Mouse (Mus musculus): ENCODE data around the gene Sbsn.
A peak's percentile ranks its signal among the peaks of the same experiment; 100 is the strongest.

DNA sequence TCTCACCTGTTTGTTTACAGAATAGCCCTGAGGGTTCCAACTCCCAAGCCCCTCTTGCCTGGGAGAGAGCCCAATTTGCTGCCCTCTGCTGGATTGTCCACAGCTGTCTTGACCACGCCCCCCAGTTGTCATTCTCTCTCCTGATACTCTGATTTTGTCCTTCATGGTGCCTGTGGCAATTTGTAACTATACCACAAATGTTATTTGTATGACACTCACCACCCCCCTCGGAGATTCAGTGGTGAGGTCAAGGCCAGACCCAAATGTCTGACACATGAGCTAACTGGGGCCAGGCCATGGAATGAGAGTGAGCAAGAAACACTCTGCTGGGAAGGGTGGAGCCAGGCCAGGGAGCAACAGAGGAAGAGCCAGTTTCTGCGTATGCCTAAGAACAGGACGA, 7.6 kb downstream of the Sbsn start:
- TF ChIP-seq CTCF (IDR thresholded peaks at IDR 0.05; ENCODE audit: extremely low read depth, insufficient read depth, insufficient read length, insufficient replicate concordance) = 0 out of 2 replicates have a peak, but pooled peaks have one; percentile 13
- no peak for TF ChIP-seq POLR2A (IDR thresholded peaks at IDR 0.05; ENCODE audit: low read depth, low read length)

All from spleen, adult 2 months (tissue).